Mouse (Mus musculus) WW6 (cell line): Measurements from ENCODE around the gene Tmem45b.

Experiments used
- DNase-seq: peaks from one replicate; pipeline ENCODE4 v3.0.0-alpha.2; 2013; ENCODE audit warnings: low read depth, low spot score

The Tmem45b gene

GRCm38 (mm10) chr9:31404311-31404710 lies 60.0 kb downstream of the Tmem45b start:
- no peak for DNase-seq

DNA sequence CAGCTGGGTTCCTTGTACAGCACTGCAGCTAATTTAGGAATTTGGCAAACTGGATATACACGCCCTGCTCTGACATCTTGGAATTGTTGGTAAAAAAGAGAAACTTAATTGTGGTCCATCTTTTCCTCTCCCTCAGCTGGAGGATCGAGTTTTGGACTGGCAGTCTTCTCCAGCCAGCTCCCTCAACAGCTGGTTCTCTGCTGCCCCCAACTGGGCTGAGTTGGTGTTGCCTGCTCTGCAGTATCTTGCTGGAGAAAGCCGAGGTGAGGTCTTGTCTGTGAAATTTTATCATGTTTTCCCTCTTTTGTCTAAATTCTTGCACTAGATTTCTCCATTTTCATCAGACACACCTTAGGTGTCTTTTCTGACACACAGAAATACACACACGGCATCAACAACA lies 63.8 kb downstream of the Tmem45b start:
- DNase-seq = no peak

DNA sequence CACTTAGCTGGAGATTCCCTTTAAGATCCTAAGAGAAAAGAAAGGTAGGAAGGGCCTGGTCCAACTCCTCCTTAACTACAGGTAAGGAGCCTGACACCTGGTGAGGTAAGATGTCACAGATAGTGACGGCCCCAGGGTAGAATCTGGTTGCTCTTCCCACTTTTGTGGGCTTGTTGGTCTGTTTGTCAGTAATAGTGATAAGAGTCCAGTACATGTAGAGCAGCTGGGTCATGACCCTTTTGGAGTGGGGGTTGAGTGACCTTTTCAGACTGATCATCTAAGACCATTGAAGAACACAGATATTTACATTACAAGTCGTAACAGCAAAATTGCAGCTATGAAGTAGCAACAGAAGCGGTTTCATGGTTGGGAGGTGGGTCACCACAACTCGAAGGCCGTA lies 77.1 kb downstream of the Tmem45b start:
- no peak for DNase-seq

GRCm38 (mm10) chr9:31386368-31387180 lies 77.7 kb downstream of the Tmem45b start:
- DNase-seq = no peak

- peak; percentile 84 for DNase-seq
Observed at GRCm38 (mm10) chr9:31385947-31386354, 78.3 kb downstream of the Tmem45b start, which contains the start of gene Nfrkb. Nfrkb (plus strand) TSS chr9:31386192.

GRCm38 (mm10) chr9:31385500-31385869 lies 78.8 kb downstream of the Tmem45b start:
- DNase-seq = no peak

GRCm38 (mm10) chr9:31384786-31385499 lies 79.3 kb downstream of the Tmem45b start:
- DNase-seq = no peak

GRCm38 (mm10) chr9:31376661-31377060 lies 87.6 kb downstream of the Tmem45b start:
- no peak for DNase-seq
